Mouse (Mus musculus) embryonic fibroblast, embryonic 13.5 days (primary cell): ENCODE results near the gene Tatdn2.

Experiments
- CTCF ChIP-seq: IDR thresholded peaks from 2 replicates; pipeline ENCODE4 v1.5.1; 2011; ENCODE audit warnings: mild to moderate bottlenecking, control low read depth, low read length, moderate library complexity, borderline replicate concordance; ENCODE audit not compliant: insufficient read depth
- POLR2A ChIP-seq: IDR thresholded peaks from 2 replicates; pipeline ENCODE4 v1.6.1; 2011; ENCODE audit warnings: low read depth, mild to moderate bottlenecking, control low read depth, low read length, moderate library complexity

DNA sequence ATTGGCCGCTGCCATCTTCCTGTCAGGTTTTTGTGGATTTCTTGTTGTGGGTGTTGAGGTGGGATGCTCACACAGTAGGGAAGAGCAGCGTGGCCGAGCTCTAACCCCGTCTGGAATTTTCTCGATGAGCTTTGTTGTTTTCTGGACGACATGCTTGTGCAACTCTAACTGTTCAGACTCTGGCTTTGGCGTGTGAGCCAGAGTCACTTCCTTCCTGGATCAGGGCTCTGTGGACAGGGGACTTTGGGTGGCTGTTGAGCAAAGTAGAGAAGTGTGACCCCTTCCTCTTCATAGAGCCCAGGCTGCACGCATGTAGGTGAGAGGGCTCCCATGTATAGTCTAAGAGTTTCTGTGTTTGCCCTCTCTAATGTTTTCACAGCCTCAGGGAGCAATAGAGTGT, 42.7 kb upstream of the Tatdn2 start:
- TF ChIP-seq CTCF, result no peak
- no peak for TF ChIP-seq POLR2A
